Mouse (Mus musculus) stomach, embryonic 14.5 days (tissue): Measurements from ENCODE around the gene Gna12. TPM values are rescaled to one million over a fixed set of nuclear protein-coding genes. Genes with fewer than 3 reads are reported as not detected.
A peak's percentile ranks its signal among the peaks of the same experiment; 100 is the strongest.

ENCODE experiments used
- ATAC-seq: fragments of 200-750 bp; cut with Nextera tagmentation; 2 replicates; pipeline ENCODE4 v1.8.0; 2017; ENCODE audit warnings: low read depth, moderate TSS enrichment; ENCODE audit not compliant: insufficient number of reproducible peaks, insufficient read depth, low FRiP score
- H3K27ac ChIP-seq: fragments of 300-500 bp; sonication (generic); 2 replicates; pipeline ENCODE4 v1.5.1; 2014; ENCODE audit warnings: mild to moderate bottlenecking, low read length, moderate library complexity, mixed read lengths
- H3K27me3 ChIP-seq: fragments of 300-500 bp; sonication (generic); 2 replicates; pipeline ENCODE4 v1.6.1; 2014; ENCODE audit warnings: low read length, control low read depth, mixed read lengths; ENCODE audit not compliant: control insufficient read depth, insufficient read depth
- H3K36me3 ChIP-seq: fragments of 300-500 bp; sonication (generic); 2 replicates; pipeline ENCODE4 v1.6.1; 2014; ENCODE audit warnings: mild to moderate bottlenecking, control low read depth, low read length, moderate library complexity, mixed read lengths; ENCODE audit not compliant: control insufficient read depth, insufficient read depth
- H3K4me1 ChIP-seq: fragments of 300-500 bp; sonication (generic); 2 replicates; pipeline ENCODE4 v1.6.1; 2014; ENCODE audit warnings: low read length, control low read depth, mixed read lengths; ENCODE audit not compliant: control insufficient read depth, insufficient read depth
- H3K4me2 ChIP-seq: fragments of 300-500 bp; sonication (generic); replicated peaks from 2 replicates; pipeline ENCODE4 v1.6.1; 2014; ENCODE audit warnings: low read depth, low read length, control low read depth
- H3K4me3 ChIP-seq: fragments of 300-500 bp; sonication (generic); 2 replicates; pipeline ENCODE4 v1.5.1; 2014; ENCODE audit warnings: low read depth, low read length, control low read depth
- H3K9ac ChIP-seq: fragments of 300-500 bp; sonication (generic); replicated peaks from 2 replicates; pipeline ENCODE4 v1.6.1; 2014; ENCODE audit warnings: low read depth, mild to moderate bottlenecking, control low read depth, low read length, moderate library complexity, mixed read lengths
- H3K9me3 ChIP-seq: fragments of 300-500 bp; sonication (generic); 2 replicates; pipeline ENCODE4 v1.6.1; 2016; ENCODE audit warnings: low read depth, low read length, control low read depth; ENCODE audit not compliant: control insufficient read depth
- WGBS: fragments of 180-500 bp; shearing (Covaris S2); extraction: QIAGEN DNeasy Blood & Tissue Kit; methylation state at CpG from one replicate; pipeline ENCODE4 v1.1.7; 2014; 5-methylcytosine and 5-hydroxymethylcytosine counted together
- polyA plus RNA-seq: library from polyadenylated mRNA; unstranded; fragments of >200 nt; fragmentation: Nextera tagmentation; extraction: Ambion mirVana; gene quantifications from 2 replicates; pipeline ENCODE4 v1.2.1, GENCODE M21; 2014

The Gna12 gene
- polyA plus RNA-seq, 1 experiment from 2014 or later: 17.2 TPM

DNA sequence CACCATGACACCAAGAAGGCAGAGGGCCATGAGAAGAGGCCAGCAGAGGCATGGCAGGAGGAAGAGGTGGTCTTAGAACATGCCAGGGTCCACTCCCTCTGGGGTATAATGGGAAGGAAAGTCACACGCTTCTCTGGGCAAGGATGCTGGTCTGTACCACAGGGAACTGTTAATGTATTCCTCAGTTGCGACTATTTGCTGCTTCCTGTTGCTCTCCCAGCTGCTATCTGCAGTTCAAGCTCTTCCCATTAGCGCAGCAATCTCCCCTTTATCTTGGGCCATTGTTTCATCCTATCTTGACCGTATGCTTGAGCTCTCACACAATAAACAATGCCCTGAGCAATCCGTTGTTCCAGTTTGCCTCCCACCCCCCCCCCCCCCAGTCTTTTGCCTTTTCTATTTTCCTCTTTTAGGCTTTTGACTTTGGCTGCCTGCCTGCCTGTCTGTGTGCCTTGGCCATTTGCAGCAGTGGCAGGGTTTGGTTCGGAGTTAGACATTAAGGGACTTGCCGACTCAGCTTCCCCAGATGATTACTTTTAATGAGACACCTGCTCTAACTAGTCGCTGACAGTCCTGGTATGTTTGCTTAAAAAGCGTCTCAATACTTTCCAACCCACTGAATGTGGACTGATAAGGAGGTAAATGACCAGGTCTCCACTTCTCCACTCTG is 15.0 kb downstream of the Gna12 start:
- no peak overlapping the region for H3K4me2 ChIP-seq
- no peak overlapping the region for H3K4me3 ChIP-seq
- no peak overlapping the region for H3K9ac ChIP-seq
- no peak for ATAC-seq
- 34% methylated on average over 9 of the region's 9 CpGs for WGBS
- peaks cover 26% of the 10 kb centered on the region for H3K4me1 ChIP-seq
- H3K36me3 ChIP-seq: no peaks in the 10 kb centered on the region
- no peaks in the 10 kb centered on the region for H3K27me3 ChIP-seq
- H3K27ac ChIP-seq: no peak overlapping the region; the same call in 1 of the 2 replicates
- H3K9me3 ChIP-seq: no peaks in the 10 kb centered on the region

DNA sequence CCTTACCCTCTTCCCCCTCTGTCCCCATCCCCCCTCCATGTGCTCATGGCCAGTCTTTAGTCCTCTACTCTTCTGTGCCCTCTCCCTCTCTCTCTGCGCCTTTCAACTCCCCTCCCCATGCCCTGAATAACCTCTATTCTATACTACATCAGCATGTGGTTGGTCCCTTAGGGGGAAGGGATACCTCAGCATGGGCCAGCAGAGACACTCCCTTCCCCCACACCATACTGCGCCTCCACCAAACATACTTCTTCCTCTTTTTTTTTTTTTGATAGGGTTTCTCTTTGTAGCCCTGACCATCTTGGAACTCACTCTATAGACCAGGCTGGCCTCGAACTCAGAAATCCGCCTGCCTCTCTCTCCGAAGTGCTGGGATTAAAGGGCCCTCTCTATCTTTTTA is 15.8 kb downstream of the Gna12 start:
- H3K36me3 ChIP-seq: no peaks in the 10 kb centered on the region
- 86% methylated on average over 5 of the region's 5 CpGs for WGBS
- no peaks in the 10 kb centered on the region for H3K27me3 ChIP-seq
- no peak overlapping the region for H3K4me3 ChIP-seq
- H3K27ac ChIP-seq: no peak overlapping the region
- peaks cover 23% of the 10 kb centered on the region for H3K4me1 ChIP-seq
- H3K9ac ChIP-seq: no peak overlapping the region
- ATAC-seq: no peak
- H3K4me2 ChIP-seq: no peak overlapping the region
- no peaks in the 10 kb centered on the region for H3K9me3 ChIP-seq

DNA sequence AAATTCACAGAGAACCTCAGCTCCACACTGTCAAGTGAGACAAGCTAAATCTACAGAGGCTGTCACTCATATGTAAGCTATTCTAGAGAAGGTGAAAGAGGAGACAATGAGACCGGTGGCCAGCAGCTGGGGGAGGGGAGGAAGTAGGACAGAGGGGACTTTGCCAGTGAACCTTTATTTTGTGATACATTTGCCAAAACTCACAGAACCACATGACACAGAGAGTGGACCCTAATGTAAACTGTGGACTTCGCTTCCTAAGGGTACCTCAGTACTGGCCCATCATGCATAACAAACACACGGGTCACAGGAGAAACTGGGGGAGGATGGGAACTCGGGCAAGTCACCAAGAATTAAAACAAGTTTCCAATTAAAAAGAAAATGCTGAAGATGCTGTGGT is 17.5 kb downstream of the Gna12 start:
- Histone ChIP-seq H3K9me3 (no peaks in the 10 kb centered on the region), H3K4me3 (no peak overlapping the region), H3K27ac (no peak overlapping the region), H3K4me2 (no peak overlapping the region), H3K36me3 (no peaks in the 10 kb centered on the region), H3K4me1 (peaks cover 22% of the 10 kb centered on the region), H3K9ac (no peak overlapping the region), H3K27me3 (no peaks in the 10 kb centered on the region)
- ATAC-seq: no peak
- 43% methylated on average over 4 of the region's 4 CpGs for WGBS

- no peak overlapping the region for H3K4me2 ChIP-seq
- H3K27ac ChIP-seq: no peak overlapping the region
- no peaks in the 10 kb centered on the region for H3K27me3 ChIP-seq
- no peak overlapping the region for H3K9ac ChIP-seq
- H3K9me3 ChIP-seq: no peaks in the 10 kb centered on the region
- ATAC-seq: peak; percentile 71
- no peaks in the 10 kb centered on the region for H3K36me3 ChIP-seq
- no peak overlapping the region for H3K4me3 ChIP-seq
- 68% methylated on average over 5 of the region's 5 CpGs for WGBS
- peaks cover 22% of the 10 kb centered on the region for H3K4me1 ChIP-seq
Measured at GRCm38 (mm10) chr5:140812063-140812462, 18.2 kb downstream of the Gna12 start.

DNA sequence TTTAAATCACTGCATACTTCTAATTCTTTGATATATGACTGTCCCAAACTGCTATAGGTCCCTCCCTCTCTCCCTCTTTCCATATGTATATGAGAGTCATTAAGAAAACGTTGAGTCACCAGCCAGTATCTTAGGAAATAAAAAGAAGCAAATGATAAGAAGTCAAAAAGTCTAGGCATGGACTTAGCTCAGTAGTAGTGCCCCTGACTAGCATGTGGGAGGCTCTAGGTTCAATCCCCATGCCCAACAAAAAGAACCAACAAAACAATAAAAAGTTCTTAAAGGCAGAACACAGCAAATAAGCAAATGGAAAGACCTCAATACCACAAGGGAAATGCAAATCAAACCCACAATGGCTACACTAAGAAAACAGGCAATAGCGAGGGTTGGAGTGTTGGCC is 18.8 kb downstream of the Gna12 start:
- Histone ChIP-seq H3K9ac (no peak overlapping the region), H3K4me2 (no peak overlapping the region), H3K4me3 (no peak overlapping the region), H3K9me3 (no peaks in the 10 kb centered on the region), H3K27me3 (no peaks in the 10 kb centered on the region), H3K27ac (no peak overlapping the region), H3K36me3 (no peaks in the 10 kb centered on the region), H3K4me1 (peaks cover 22% of the 10 kb centered on the region)
- 64% methylated on average over 2 of the region's 2 CpGs for WGBS
- ATAC-seq: no peak

DNA sequence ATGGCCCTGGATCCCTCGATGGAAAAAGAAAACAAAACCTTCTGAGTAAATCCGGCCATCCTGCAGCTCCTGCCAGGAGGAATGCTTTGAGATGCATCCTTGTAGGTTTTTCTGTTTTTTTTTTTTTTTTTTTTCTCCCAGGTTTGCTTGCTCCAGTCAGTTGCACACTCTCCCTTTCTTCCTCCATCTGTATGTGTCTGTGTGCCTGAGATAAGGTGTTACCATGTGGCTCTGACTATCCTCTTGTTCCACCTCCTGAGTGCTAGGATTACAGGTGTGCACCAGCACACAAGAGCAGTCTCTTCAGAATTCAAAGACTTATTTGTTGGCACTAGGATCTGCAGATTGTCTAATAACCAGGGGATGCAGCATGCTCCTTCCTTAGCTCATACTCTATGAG is 23.3 kb downstream of the Gna12 start:
- H3K4me2 ChIP-seq: no peak overlapping the region
- H3K4me3 ChIP-seq: no peak overlapping the region
- H3K27ac ChIP-seq: no peak overlapping the region
- H3K9ac ChIP-seq: no peak overlapping the region
- peaks cover 8% of the 10 kb centered on the region for H3K4me1 ChIP-seq
- H3K27me3 ChIP-seq: no peaks in the 10 kb centered on the region
- ATAC-seq: no peak
- 37% methylated on average over 2 of the region's 2 CpGs for WGBS
- H3K9me3 ChIP-seq: no peaks in the 10 kb centered on the region
- no peaks in the 10 kb centered on the region for H3K36me3 ChIP-seq

DNA sequence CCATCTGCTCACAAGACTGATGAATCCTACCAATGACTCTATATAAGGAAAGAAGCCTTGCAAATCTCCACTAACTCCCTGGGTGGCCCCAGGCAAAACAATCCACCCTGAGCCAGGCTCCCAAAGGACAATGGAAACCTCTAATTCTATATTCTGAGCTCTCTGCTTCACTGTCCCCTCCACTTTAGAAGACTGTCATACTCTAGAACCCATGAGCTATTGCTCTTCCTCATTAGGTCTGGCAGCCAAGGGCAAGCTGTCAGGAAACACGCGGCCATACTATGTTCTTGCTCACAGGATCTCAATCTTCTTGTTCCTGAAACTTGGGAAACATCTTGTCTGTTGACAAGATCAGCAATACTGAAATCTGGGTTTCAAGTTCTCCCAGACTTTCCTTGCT is 24.0 kb downstream of the Gna12 start:
- H3K27me3 ChIP-seq: no peaks in the 10 kb centered on the region
- no peaks in the 10 kb centered on the region for H3K9me3 ChIP-seq
- 0 out of 2 replicates have a peak, but pooled peaks cover 3% of the 10 kb centered on the region for H3K4me1 ChIP-seq
- no peak overlapping the region for H3K27ac ChIP-seq
- no peak overlapping the region for H3K9ac ChIP-seq
- no peak overlapping the region for H3K4me3 ChIP-seq
- ATAC-seq: no peak
- H3K36me3 ChIP-seq: no peaks in the 10 kb centered on the region
- H3K4me2 ChIP-seq: no peak overlapping the region
- WGBS: 88% methylated on average over 2 of the region's 2 CpGs

- Histone ChIP-seq H3K9ac (no peak overlapping the region), H3K27ac (no peak overlapping the region), H3K36me3 (no peaks in the 10 kb centered on the region), H3K4me2 (no peak overlapping the region), H3K9me3 (no peaks in the 10 kb centered on the region), H3K4me1 (peaks cover 7% of the 10 kb centered on the region; the same call in 1 of the 2 replicates), H3K4me3 (no peak overlapping the region), H3K27me3 (no peaks in the 10 kb centered on the region)
- ATAC-seq: no peak
- WGBS: 83% methylated on average over 5 of the region's 5 CpGs
Measured at GRCm38 (mm10) chr5:140801782-140802181, 28.4 kb downstream of the Gna12 start.
